Mouse (Mus musculus): ENCODE results near the gene Vmn1r181.
"Not testable (repeated sequence)": the region's sequence is repeated elsewhere in the genome, so short reads cannot be mapped to it uniquely, and the experiment has no call there.

Vmn1r181 gene

DNA sequence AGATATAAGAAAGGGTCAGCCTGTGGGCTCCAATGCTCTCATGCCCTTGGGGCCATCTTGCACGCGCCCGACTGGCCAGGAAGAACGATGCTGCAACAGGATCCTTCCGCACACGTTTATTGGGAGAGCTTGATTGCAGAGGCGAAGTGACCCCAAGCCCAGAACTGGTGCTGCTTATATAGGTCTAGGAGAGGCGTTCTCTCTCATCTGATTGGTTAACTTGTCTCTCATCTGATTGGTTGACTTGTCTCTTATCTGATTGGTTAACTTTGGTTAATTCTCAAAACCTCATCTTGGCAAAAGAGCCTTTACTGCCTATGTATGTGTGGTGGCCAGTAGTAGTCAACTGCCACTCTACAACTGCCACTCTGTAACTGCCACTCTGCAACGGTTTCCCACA lies at the start of gene Vmn1r181:
Gene Vmn1r181 (plus strand): TSS at position 301 of the 400 bp plus-strand sequence.
- not testable (repeated sequence) for DNase-seq

DNA sequence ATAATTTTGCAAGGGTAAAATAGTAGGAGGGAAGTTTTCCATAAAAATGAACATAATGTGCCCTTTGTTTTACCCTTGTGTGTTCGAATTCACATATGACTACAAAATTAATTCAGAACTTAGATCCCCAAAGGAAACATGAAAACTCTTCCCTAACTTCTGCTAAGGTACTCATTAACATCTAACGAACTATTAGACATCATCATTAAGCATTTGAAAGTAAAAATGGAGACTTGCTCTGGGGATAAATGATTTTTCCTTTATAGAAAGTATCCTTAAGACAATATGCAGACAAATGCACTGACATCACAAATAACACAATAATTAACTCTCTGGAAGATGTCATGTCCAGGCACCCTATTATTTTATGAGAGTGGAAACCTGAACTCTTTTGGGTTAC lies 47.7 kb upstream of the Vmn1r181 start, which contains the start of gene Vmn1r179:
Gene Vmn1r179 (plus strand): TSS at position 301 of the 400 bp plus-strand sequence.
- DNase-seq: no peak

DNA sequence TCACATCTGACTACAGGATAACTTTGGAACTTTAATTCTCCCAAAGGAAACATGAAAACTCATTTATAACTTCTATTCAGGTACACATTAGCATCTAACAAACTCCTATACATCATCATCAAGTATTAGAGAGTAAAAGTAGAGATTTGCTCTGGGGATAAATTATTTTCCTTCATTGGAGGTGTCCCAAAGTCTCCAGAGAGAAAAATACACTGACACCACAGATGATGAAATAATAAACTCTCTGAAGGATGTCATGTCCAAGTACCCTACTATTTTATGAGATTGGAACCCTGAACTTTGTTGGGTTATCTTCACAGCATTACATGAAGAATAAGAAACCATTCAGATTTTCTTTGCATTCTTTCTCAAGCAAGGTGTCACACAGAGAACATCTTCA lies 24.1 kb upstream of the Vmn1r181 start, which contains the start of gene Vmn1r180:
Gene Vmn1r180 (plus strand): TSS at position 301 of the 400 bp plus-strand sequence.
- DNase-seq: no peak

DNA sequence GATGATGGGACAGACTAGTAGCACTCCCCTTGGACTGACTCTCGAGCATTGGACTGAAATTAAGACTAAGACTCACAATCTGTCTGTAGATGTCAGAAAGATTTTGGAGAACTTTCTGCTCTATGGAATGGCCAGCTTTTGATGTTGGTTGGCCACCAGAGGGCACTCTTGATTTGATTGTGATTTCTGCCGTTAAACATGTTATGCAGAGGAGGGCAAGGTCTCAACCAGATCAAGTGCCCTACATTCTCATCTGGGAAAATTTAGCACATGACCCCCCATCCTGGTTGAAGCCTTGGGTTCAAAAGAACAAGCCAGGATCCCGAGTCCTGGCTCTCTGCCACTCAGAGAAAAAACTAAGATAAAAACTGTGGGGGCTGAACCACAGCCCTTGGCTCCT lies 6.4 kb upstream of the Vmn1r181 start:
- peak; percentile 21 for DNase-seq

DNA sequence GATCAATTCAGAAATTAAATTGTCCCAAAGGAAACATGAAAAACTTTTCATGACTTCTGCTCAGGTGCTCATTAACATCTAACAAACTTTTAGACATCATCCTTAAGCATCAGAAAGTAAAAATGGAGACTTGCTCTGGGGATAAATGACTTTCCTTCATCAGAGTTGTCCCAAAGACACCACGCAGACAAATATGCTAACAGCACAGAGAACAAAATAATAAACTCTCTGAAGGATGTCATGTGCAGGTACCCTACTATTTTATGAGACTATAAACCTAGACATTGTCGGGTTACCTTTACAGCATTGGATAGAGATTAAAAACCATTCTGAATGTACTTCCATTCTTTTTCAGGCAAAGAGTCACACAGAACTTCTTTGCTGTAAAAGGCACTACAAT lies 27.0 kb downstream of the Vmn1r181 start, which contains the start of gene V1rd19:
Gene V1rd19 (plus strand): TSS at position 301 of the 400 bp plus-strand sequence.
- DNase-seq: no peak

Data from lung, postnatal 36 days (tissue).